Mouse (Mus musculus) thymus, postnatal 10 days (tissue): ENCODE measurements around the gene Aqr.

Experiments
- DNase-seq, 2 experiments: peaks; one replicate each; pipeline ENCODE4 v3.0.0; 2021; ENCODE audit warnings: low spot score in 2 of 2

Gene Aqr

DNA sequence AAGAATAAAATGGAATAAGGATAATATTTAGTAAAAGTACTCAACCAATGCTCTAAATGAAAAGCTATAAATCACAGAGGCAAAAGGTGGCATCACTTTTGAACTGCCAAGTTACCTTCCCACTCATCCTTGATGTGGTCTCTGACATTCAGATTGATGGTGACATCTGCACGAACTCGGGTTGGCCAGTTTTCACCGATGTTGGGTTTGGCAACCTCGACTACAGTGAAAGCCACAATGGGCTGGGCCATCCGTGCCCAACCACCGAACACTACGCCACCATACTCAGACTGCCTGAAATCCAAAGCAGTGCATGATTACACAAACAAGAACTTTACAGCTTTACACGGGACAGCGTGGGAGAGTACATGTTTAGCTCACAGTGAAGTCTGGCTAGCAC is 50.1 kb downstream of the Aqr start:
- no peak for DNase-seq

DNA sequence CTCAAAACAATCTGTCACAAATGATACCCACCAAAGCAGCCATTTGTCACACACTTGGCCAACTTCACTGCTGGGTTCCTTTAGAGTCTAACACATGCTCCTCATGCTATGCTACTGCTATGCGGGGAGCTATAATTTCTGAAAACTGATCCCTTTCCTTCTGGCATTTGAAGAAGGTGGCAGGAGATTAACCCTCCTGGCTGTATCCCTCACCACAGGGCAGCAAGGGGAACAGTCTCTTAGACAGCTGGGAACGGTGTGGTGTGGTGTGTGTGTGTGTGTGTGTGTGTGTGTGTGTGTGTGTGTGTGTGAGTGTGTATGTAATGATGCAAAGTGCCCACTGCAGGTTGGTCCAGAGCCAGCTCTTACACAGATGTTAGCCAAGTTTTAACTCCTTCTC is 51.0 kb downstream of the Aqr start:
- no peak for DNase-seq

- no peak for DNase-seq
Observed at GRCm38 (mm10) chr2:114133355-114133754, 53.5 kb downstream of the Aqr start.

DNA sequence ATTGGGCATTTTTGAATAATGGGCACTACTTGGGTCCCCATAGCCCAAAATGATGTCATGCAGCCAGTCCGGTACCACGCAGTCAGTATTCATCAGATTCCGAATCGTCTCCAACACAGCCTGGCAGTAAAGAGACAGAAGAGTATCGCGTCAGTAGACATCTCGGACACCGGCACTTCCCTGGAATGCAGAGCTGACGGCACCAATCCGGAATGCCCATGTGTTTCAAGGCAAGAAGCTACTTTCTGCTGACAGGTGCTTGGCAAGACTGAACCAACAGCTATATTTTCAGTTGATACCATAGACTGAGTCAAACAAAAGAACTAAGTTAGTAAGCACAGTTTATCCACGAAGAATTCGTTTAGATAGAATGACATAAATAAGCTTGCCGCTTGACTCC is 56.2 kb downstream of the Aqr start:
- no peak for DNase-seq

GRCm38 (mm10) chr2:114123304-114123703 is 63.5 kb downstream of the Aqr start:
- DNase-seq = no peak

GRCm38 (mm10) chr2:114119451-114119850 is 67.4 kb downstream of the Aqr start:
- no peak for DNase-seq

DNA sequence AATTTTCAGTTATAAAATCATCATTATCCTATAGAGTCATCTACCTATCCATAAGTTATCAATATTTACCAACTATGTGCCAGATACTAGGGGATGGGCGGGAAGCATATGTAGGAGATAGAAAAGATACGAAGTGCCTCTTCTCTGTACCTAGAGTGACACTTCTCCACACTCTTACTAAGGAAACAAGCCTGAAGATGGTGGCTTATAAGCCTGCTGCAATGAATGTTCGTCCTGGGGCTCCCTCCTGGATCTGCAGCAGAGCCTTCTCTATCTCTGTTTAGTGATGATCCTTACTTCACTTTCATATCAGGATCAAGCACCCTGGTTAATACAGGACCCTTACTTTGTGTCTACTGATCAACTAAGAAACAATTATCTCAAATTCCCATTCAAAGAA is 69.2 kb downstream of the Aqr start:
- no peak for DNase-seq

DNA sequence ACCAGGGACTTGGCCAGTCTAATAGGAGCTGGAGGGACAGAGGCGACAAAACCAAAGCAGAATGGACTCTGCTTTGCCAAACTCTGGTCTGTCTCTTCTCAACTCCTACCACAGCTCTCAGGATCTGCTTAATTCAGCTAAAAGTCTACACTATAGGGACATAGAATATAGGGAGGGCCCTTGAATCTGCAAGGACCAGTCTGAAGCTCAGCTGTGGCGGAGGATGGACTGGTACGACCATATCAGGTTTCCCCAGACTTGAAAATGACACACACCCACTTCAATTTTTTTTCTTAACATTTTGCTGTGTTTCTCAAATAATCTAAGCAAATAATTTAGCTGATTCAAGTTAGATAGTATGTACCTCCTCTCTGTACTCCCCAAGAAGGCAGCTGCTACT is 69.6 kb downstream of the Aqr start:
- DNase-seq = no peak

DNA sequence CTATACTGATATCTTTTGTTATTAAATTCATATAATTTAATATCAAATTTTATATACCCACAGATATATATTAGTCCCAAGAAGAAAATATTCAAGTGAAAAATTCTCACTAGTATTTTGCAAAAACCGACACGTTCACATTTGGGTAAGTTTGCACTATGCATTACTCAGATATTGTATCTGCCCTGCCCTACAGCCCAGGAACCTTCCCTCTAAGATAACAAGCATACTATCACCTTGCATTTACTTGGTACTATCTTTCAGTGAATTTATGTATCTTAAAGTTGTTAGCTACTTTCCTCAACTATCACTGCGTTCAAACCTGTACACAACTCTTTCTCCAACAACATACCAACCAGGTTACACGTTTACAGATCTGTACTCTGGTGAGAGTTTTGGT is 71.3 kb downstream of the Aqr start:
- DNase-seq = no peak

- no peak for DNase-seq
Observed at GRCm38 (mm10) chr2:114107288-114108278, 79.2 kb downstream of the Aqr start.

DNA sequence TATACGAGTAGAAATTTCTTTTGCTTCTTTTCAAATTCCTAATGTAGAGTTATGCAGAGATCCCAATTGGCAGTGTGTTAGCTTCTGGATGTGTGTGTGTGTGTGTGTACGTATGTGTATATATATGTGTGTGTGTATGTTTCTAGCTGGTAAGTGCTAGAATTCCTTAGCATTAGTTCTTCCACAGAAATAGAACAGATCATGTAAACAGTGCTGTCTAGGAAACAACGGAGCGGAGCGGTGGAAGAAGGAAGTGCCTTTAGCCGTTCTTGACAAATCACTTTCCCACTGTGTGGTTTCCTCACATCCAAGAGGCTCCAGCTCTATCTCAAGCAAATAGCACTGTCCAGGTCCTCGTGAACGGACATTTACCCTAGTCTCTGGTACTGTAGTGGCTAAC is 80.4 kb downstream of the Aqr start:
- DNase-seq = no peak

DNA sequence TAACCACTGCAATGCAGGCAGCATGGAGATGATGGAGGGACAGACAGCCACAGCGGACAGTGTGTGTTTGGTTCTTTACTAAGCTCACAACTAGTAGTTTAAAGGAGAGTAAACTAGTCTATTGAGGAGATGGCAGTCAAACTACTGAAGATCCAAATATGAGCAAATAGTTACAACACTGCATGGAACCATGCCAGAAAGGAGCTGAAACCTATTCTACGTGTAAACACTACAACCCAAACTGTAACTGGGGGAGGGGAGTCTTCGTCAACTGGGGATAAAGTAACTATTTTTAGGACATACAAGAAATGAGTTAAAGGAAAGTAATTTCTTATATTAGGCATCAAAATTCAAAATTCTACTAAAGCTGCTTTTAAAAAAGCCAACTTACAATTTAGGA is 84.4 kb downstream of the Aqr start:
- no peak for DNase-seq

DNA sequence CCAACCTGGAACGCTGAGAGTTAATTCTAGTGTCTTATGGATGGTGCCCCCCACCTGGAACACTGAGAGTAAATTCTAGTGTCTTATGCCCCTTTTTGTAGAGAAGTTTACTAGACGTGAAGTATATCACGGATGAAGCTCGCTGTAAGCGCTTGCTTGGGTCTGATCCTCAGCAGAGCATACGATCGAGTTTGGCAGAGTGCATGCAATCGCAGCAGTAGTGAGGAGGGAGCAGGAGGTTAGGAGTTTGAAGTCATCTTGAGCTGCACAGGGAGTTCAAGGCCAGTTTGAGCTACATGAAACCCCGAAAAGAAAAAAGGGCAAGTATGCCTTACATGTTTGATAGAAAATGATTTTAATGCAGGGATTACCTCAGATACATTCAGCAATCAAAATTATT is 86.0 kb downstream of the Aqr start:
- no peak for DNase-seq

DNA sequence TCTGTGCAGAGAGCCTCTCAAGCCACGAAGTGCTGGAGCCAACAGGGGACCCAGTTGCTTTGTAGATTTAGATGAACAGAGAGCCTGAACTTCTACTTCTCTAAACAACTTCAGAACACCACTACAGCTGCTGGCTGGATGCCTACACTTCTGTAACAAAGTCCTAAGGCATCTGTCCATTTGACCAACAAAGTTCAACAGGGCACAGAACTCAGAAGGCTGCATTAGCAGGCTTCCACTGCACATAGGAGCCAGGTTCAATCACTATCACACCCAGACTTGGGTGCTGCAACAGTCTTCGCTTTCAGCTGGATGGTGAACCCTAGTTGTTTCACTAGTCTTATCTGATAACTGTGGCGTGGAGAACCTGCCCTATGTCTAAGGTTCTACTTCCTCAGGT is 87.0 kb downstream of the Aqr start:
- DNase-seq = no peak

DNA sequence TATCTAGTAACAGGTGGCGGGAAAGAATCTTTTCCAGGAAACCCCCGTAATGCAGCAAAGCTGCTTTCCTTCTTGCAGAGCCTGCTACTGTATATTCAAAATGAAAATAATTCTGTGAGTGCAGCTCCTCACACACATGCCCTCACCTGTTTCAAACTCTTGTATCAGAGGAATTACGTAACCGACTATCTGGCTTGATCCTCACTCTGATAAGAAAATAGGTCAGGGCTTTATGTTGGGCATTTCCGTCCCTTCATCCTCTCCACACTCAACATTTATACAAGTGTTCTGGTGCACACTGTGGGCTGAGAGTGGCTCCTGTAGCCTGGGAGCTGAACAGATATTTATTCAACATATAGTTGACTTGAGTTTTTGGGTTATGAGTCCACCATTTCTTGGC is 87.7 kb downstream of the Aqr start:
- DNase-seq = no peak

DNA sequence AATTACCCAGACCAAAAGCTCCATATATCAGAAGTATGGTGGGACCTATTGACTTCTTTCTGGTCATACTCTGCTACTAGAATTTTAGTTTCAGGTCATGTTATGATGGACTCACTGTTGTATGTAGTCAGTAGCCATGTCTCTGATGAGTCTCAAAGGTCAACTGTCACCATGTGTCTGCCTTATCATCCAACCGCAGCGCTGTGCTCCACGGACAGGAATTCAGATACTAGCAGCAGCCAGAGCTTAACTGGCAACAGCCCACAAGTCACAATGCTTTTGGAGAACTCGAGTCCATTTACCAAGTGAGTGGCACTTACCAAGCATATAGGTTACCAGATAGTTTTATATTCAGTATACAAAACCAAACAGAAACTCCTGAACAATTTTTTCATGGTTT is 89.2 kb downstream of the Aqr start:
- DNase-seq = no peak

GRCm38 (mm10) chr2:114096570-114096969 is 90.3 kb downstream of the Aqr start:
- no peak for DNase-seq

DNA sequence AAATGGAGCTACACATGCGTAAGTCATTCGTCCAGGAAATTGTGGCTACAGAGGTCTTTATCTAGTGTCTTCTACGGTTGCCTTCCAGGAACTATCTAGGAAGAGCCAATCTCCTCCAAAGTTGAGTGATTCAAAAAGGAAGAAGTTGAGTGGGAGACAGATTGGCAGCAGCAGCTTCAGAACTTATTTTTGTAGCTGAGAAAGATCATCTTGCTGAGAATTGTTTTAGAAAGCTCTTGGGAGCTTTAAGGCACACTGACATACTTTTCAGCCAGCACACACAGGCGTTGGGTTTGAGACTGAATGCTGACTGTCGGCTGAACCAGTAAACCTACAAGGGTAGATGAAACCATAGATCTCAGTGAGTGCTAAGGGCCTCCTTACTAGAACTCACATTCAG is 91.5 kb downstream of the Aqr start:
- DNase-seq = no peak

DNA sequence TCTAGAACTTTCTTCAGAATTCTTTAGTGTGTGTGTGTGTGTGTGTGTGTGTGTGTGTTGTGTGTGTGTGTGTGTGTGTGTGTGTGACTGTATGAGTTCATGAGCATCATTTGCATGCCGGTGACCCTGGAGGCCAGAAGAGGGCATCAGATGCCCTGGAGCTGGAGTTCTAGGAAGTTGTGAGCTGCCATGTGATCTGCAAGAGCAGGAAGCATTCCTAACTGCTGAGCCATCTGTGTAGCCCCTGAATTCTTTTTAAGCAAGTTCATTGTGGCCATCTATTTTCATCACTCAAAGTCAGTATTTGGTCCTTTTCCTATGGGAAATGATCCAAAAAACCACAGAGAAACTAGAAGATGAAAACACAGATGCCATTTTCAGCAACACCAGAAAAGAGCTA is 92.1 kb downstream of the Aqr start:
- DNase-seq = no peak

DNA sequence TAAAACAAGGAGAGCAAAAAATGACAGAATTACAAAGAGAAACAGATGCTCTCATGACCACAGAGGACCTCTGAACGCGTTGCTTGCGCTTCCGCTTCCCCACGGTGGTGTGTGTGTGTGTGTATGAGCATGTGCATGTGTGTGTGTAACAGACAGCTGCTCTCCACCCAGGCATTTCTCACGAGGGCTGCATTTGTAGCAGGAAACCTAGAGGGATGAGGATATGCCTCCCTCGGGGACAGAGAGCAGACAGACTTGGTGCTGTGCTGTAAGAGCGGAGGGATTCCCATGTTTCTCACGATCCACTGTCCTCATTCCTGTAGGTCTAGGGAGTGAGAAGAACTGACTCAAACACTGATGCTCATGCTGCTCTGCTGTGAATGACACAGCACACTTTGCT is 93.2 kb downstream of the Aqr start:
- no peak for DNase-seq

DNA sequence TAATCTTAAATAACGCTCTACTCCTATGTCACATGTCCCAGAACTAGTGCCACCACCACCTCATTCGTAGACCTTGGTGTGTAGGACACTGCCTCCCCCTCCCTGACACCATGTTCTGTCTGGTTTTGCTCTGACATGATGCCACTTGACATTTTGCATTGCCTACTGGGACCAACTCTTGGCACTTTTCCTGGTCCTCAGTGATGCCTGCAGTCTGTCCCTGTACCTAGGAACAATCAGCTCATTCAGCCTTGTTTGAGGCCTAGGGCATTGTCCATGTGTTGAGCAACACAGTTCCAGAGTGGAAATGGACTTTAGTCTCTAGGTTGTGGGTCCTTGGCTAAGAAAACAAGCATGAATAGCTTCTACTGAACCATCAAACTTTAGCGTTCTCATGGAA is 97.0 kb downstream of the Aqr start:
- DNase-seq = no peak

DNA sequence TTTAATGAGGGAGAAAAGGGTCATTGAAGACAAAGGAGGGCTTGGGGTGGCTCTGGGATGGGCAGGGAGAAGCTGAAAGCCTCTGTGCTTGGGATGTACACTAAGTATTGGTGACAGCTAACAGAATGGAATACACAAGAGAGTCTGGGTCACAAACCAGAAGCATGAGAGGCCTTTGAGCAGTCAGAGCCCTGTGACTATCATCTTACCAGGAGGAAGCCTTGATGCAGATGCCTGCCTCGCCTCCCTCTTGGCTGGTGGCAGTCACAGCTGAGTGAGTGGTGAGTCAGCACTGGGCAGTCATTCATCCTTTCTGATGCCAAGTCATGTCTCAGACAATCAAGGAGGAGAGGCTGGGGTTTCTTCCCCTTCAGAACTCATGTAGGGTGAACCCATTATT is 99.6 kb downstream of the Aqr start:
- no peak for DNase-seq

GRCm38 (mm10) chr2:114071876-114072275 is 114.9 kb downstream of the Aqr start:
- DNase-seq = no peak

- DNase-seq = no peak
Observed at GRCm38 (mm10) chr2:114066226-114066625, 120.6 kb downstream of the Aqr start.
